In the genomic region with DNA sequence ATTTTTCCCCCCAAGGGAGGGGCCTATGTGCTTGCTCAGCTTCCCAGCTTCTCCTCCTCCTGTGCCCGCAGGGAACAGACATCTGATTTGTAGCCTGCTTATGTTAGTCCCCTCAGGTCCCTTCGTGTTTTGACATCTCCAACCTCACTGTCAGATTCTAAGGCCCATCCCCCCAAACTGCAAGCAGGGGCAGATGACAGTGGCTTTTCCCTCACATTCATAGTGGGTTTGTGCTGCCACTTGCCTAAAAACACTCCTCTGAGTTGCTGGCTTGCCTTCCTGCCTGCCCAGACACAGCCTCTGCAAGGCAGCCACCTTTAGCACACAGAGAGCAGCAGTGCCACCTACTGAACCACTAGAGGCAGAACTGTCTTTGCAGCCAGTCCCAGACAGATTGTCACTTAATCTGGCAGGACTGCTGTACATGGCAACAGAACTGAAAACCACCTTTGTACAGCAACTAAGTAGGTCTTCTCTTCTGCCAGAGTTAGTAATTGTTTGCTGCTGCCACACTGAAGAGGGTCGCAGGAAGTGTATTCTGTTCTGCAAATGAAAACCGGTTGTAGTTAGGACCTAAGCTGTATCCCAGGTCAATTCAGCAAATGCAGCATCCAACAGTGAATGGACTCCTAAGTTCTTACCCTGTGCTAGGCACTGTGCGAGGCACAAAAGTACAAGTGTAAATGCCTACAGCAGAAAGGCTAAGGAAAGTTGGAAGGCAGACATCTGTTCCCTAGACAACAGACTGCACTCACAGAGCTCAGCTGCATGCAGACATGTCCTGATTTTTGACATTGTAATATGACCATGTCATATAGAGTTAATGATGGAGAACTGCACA, we compare ENCODE assay signal across 8 mouse cellular contexts.
DNase-seq lines count a peak whose midpoint lies in the region; ATAC-seq and TF ChIP-seq lines count a peak whose summit lies in the region.

No protein-coding gene starts in this region.

- no peak overlapping the region for H3K4me3 ChIP-seq in embryonic facial prominence, embryonic 13.5 days
- no peak overlapping the region for H3K4me3 ChIP-seq in kidney, embryonic 14.5 days (ENCODE audit: low read length)
- H3K4me3 ChIP-seq in limb, embryonic 14.5 days (replicated peaks; ENCODE audit: low read length): no peak overlapping the region
- no peak overlapping the region for H3K4me3 ChIP-seq in stomach, embryonic 15.5 days (replicated peaks)

- no peak overlapping the region for H3K9ac ChIP-seq in embryonic facial prominence, embryonic 13.5 days
- no peak overlapping the region for H3K9ac ChIP-seq in kidney, embryonic 14.5 days (ENCODE audit: low read depth, low read length)
- H3K9ac ChIP-seq in limb, embryonic 14.5 days (ENCODE audit: low read depth, low read length, severe bottlenecking): no peak overlapping the region
- no peak overlapping the region for H3K9ac ChIP-seq in stomach, embryonic 15.5 days

- H3K36me3 ChIP-seq in embryonic facial prominence, embryonic 13.5 days: no peaks in the 10 kb centered on the region
- H3K36me3 ChIP-seq in kidney, embryonic 14.5 days (ENCODE audit: control insufficient read depth, insufficient read depth, low read length): no peaks in the 10 kb centered on the region
- H3K36me3 ChIP-seq in limb, embryonic 14.5 days (ENCODE audit: control insufficient read depth, insufficient read depth, low read length): no peaks in the 10 kb centered on the region
- H3K36me3 ChIP-seq in stomach, embryonic 15.5 days: no peaks in the 10 kb centered on the region

- no peak overlapping the region for H3K27ac ChIP-seq in embryonic facial prominence, embryonic 13.5 days
- no peak overlapping the region for H3K27ac ChIP-seq in kidney, embryonic 14.5 days (ENCODE audit: low read depth, low read length)
- no peak overlapping the region for H3K27ac ChIP-seq in limb, embryonic 14.5 days (replicated peaks; ENCODE audit: low read depth, low read length)
- H3K27ac ChIP-seq in stomach, embryonic 15.5 days: no peak overlapping the region

- H3K4me1 ChIP-seq in embryonic facial prominence, embryonic 13.5 days: no peaks in the 10 kb centered on the region
- H3K4me1 ChIP-seq in kidney, embryonic 14.5 days (ENCODE audit: control insufficient read depth, insufficient read depth, low read length): no peaks in the 10 kb centered on the region
- no peaks in the 10 kb centered on the region for H3K4me1 ChIP-seq in limb, embryonic 14.5 days (ENCODE audit: control insufficient read depth, insufficient read depth, low read length)
- H3K4me1 ChIP-seq in stomach, embryonic 15.5 days: no peaks in the 10 kb centered on the region

- TF ChIP-seq POLR2A in limb, embryonic 14.5 days (IDR thresholded peaks at IDR 0.05; ENCODE audit: borderline replicate concordance, extremely low read depth, insufficient read depth, insufficient read length): no peak

- peak; percentile 79 for DNase-seq in 3T3-L1 (ENCODE audit: low read depth, low spot score)
- peak; percentile 75 for DNase-seq in adrenal gland, postnatal 10 days
- DNase-seq in heart, adult 9 months (ENCODE audit: low spot score in 2 of 2): peak; percentile 46 to 71
- DNase-seq in limb, embryonic 14.5 days (ENCODE audit: low spot score): peak; percentile 84
- DNase-seq in natural killer cell, adult 2 months (ENCODE audit: low spot score in 2 of 2): peak; percentile 29 to 43

- no peaks in the 10 kb centered on the region for H3K27me3 ChIP-seq in embryonic facial prominence, embryonic 13.5 days
- no peaks in the 10 kb centered on the region for H3K27me3 ChIP-seq in kidney, embryonic 14.5 days (ENCODE audit: control insufficient read depth, insufficient read depth, low read length)
- H3K27me3 ChIP-seq in limb, embryonic 14.5 days (ENCODE audit: control insufficient read depth, insufficient read depth, low read length): no peaks in the 10 kb centered on the region
- no peaks in the 10 kb centered on the region for H3K27me3 ChIP-seq in stomach, embryonic 15.5 days (replicated peaks)

- ATAC-seq in embryonic facial prominence, embryonic 13.5 days (ENCODE audit: insufficient number of reproducible peaks, insufficient read depth, low FRiP score, low TSS enrichment, low read depth): 0 out of 2 replicates have a peak, but pooled peaks have one; percentile 64
- ATAC-seq in kidney, embryonic 14.5 days (ENCODE audit: low FRiP score, low TSS enrichment): peak; percentile 89
- peak; percentile 84 for ATAC-seq in limb, embryonic 14.5 days (ENCODE audit: low FRiP score, low read depth)
- peak; percentile 66 for ATAC-seq in stomach, embryonic 15.5 days (ENCODE audit: insufficient read depth, low FRiP score, low read depth)

- 14% methylated on average over 5 of the region's 5 CpGs for WGBS in embryonic facial prominence, embryonic 13.5 days
- 27% methylated on average over 5 of the region's 5 CpGs for WGBS in kidney, embryonic 14.5 days
- 32% methylated on average over 5 of the region's 5 CpGs for WGBS in limb, embryonic 14.5 days
- WGBS in stomach, embryonic 15.5 days: 36% methylated on average over 5 of the region's 5 CpGs

- no peak overlapping the region for H3K4me2 ChIP-seq in embryonic facial prominence, embryonic 13.5 days
- no peak overlapping the region for H3K4me2 ChIP-seq in kidney, embryonic 14.5 days (replicated peaks; ENCODE audit: low read depth, low read length)
- H3K4me2 ChIP-seq in limb, embryonic 14.5 days (replicated peaks; ENCODE audit: low read depth, low read length, severe bottlenecking): no peak overlapping the region
- H3K4me2 ChIP-seq in stomach, embryonic 15.5 days: no peak overlapping the region

- no peaks in the 10 kb centered on the region for H3K9me3 ChIP-seq in embryonic facial prominence, embryonic 13.5 days
- H3K9me3 ChIP-seq in kidney, embryonic 14.5 days (ENCODE audit: control insufficient read depth, low read length): no peaks in the 10 kb centered on the region
- H3K9me3 ChIP-seq in limb, embryonic 14.5 days (ENCODE audit: control insufficient read depth, low read length): no peaks in the 10 kb centered on the region
- H3K9me3 ChIP-seq in stomach, embryonic 15.5 days: no peaks in the 10 kb centered on the region
